Mouse (Mus musculus) neural tube, embryonic 13.5 days (tissue): ENCODE measurements around the gene Usp31. TPM values are rescaled to one million over a fixed set of nuclear protein-coding genes. Genes with fewer than 3 reads are reported as not detected.

ENCODE experiments used
- polyA plus RNA-seq: library from polyadenylated mRNA; unstranded; fragments of >200 nt; fragmentation: Nextera tagmentation; extraction: Ambion mirVana; gene quantifications from 2 replicates; pipeline ENCODE4 v1.2.1, GENCODE M21; 2015

Gene Usp31
- polyA plus RNA-seq, 1 experiment from 2014 or later, result 3.0 TPM

Other genes starting within 250 kb of the Usp31 start
- gene Scnn1g, start 27.2 kb upstream of the Usp31 start, polyA plus RNA-seq, result 0.15 TPM in 1 of 2 replicates, not detected in the other
- gene Scnn1b, start 157.8 kb upstream of the Usp31 start, polyA plus RNA-seq, result not detected in 2 replicates